Mouse (Mus musculus): Measurements from ENCODE around the gene Gm32742. TPM values are rescaled to one million over a fixed set of nuclear protein-coding genes. Genes with fewer than 3 reads are reported as not detected.

The Gm32742 gene
- total RNA-seq, 2 experiments from 2014 or later, result not detected

GRCm38 (mm10) chr9:51081614-51082013 lies 83.7 kb downstream of the Gm32742 start:
- DNase-seq (ENCODE audit: low spot score in 2 of 2), result no peak
- intact Hi-C loops (cut with DNase I), result no loop called here

Small RNA genes lying within 50 kb of the gene (microRNA-seq; reads per million reads assigned to microRNA genes)
- gene Mir34b (10.4 to 15.8 reads per million in 2 experiments), gene Mir34c (251 to 277 reads per million in 2 experiments)

Other genes starting within 250 kb of the Gm32742 start
- gene Sik2, start 156.4 kb downstream of the Gm32742 start, total RNA-seq (2021), result 10 to 100 TPM; 51.5 to 56.2 TPM
- gene Btg4, start 104.6 kb downstream of the Gm32742 start, total RNA-seq (2021), result not detected
- 1 to 10 TPM; 6.6 to 8.2 TPM for gene Layn, start 88.4 kb downstream of the Gm32742 start, total RNA-seq (2021)
- not detected for gene 4833427G06Rik, start 63.4 kb downstream of the Gm32742 start, total RNA-seq (2021)
- gene Pou2af1, start 48.2 kb upstream of the Gm32742 start, total RNA-seq (2021), result under 1 TPM in 1 of 2 experiments, not detected in 1; 0.16 TPM
- gene Colca2, start 113.1 kb upstream of the Gm32742 start, total RNA-seq (2021), result 1 to 10 TPM; 1.1 to 2.3 TPM
- gene 1810046K07Rik, start 163.4 kb upstream of the Gm32742 start, total RNA-seq (2021), result not detected